Mouse (Mus musculus): Measurements from ENCODE around the gene Dnajc21.

GRCm38 (mm10) chr15:10413656-10414055 is 56.7 kb downstream of the Dnajc21 start:
- TF ChIP-seq CTCF (IDR thresholded peaks at IDR 0.05; ENCODE audit: control insufficient read depth, insufficient read depth, insufficient read length) (no peak), MAX (IDR thresholded peaks at IDR 0.05) (no peak)
